Mouse (Mus musculus): ENCODE results near the gene Srrd. TPM values are rescaled to one million over a fixed set of nuclear protein-coding genes. Genes with fewer than 3 reads are reported as not detected.
A peak's percentile ranks its signal among the peaks of the same experiment; 100 is the strongest.

Srrd gene
- 10 to 100 TPM; 21.4 to 30.4 TPM for total RNA-seq (2021)
- long read RNA-seq, experiment 1, partial matches to known transcripts = 13 of 25 reads
- long read RNA-seq, experiment 1, other reads (novel, unspliced or antisense) = 7 of 25 reads
- long read RNA-seq, experiment 2, transcript Srrd-201 (7 exons, 1,110 nt) = major isoform, 5 of 27 reads
- long read RNA-seq, experiment 2, transcript Srrd-203 (7 exons, 1,064 nt) = major isoform, 5 of 27 reads
- long read RNA-seq, experiment 2, partial matches to known transcripts = 11 of 27 reads
- long read RNA-seq, experiment 2, other reads (novel, unspliced or antisense) = 6 of 27 reads

- Histone ChIP-seq H3K27ac (peak within 1 kb of the TSS; percentile 96), H3K4me3 (peak within 1 kb of the TSS; percentile 80)
- peak; percentile 82 to 94 for DNase-seq (ENCODE audit: low spot score in 2 of 2)
- TF ChIP-seq CTCF (conservative IDR thresholded peaks at IDR 0.05) = peak; percentile 44
Observed at GRCm38 (mm10) chr5:112342463-112343204, at the start of gene Srrd, which contains the start of gene Hps4. TSS of gene Srrd (minus strand) at chr5:112343040. TSS of gene Hps4 (plus strand) at chr5:112343083.

DNA sequence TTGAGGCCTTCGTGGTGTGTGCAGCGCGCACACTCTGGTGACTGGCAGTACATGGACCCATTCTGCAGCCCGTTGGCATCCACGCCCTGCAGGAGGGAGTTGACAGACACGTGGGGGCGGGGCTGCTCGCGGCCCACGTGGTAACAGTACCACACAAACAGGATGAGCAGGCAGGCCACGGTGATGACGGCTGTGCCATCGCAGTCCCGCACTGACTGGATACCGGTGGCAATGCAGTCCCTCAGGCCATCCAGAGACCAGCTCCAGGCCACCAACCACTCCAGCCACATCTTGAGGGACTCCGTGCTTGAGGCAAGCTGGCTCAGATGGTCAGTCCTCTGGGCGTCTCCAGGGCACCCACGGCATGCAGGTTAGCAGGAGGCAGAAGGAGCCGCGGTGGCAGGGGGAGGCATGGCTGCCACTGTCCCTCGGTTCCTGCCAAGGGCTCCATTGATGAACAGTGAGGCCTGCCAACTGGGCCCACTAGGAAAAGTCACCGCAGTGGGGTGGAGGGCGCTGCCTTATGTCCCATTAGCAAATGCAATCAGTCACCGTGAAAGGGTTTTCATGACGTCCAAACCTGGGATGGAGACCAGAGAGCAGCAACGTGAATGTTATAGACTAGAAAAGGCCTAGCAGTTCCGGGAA, 49.0 kb upstream of the Srrd start:
- Histone ChIP-seq H3K4me3 (peak overlapping the region; percentile 53), H3K27ac (peak overlapping the region; percentile 98)
- DNase-seq (ENCODE audit: low spot score in 2 of 2) = no peak
- TF ChIP-seq CTCF (conservative IDR thresholded peaks at IDR 0.05) = no peak

GRCm38 (mm10) chr5:112391002-112391401, 48.2 kb upstream of the Srrd start:
- DNase-seq (ENCODE audit: low spot score in 2 of 2) = no peak
- Histone ChIP-seq H3K27ac (peak overlapping the region; percentile 98; the same call in 1 of the 2 replicates), H3K4me3 (peak overlapping the region; percentile 53)
- TF ChIP-seq CTCF (conservative IDR thresholded peaks at IDR 0.05) = peak; percentile 13

DNA sequence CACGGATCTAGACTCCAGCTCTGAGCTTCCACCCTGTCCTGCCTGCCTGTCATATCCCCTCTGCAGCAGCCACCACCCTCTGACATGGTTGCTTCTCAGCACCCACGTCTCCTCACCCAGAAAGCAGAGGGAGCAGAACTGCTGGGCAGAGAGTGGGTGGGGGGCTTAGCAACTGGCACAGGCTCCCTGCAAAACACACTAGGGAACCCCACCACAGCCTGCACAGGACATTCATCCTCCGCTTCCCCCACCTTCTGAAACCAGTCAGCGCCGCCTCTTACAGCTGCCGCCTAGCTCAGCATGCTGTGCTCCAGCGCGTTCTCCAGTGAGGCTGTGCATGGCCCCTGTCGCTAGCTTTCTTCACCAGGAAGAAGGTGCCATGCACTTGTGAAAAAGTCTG, 46.5 kb upstream of the Srrd start:
- DNase-seq (ENCODE audit: low spot score in 2 of 2) = no peak
- no peak for TF ChIP-seq CTCF (conservative IDR thresholded peaks at IDR 0.05)
- Histone ChIP-seq H3K4me3 (peak overlapping the region; percentile 53), H3K27ac (peak overlapping the region; percentile 69)

- Histone ChIP-seq H3K27ac (no peak overlapping the region), H3K4me3 (no peak overlapping the region)
- DNase-seq (ENCODE audit: low spot score in 2 of 2) = no peak
- no peak for TF ChIP-seq CTCF (conservative IDR thresholded peaks at IDR 0.05)
Observed at GRCm38 (mm10) chr5:112385973-112386372, 43.1 kb upstream of the Srrd start.

DNA sequence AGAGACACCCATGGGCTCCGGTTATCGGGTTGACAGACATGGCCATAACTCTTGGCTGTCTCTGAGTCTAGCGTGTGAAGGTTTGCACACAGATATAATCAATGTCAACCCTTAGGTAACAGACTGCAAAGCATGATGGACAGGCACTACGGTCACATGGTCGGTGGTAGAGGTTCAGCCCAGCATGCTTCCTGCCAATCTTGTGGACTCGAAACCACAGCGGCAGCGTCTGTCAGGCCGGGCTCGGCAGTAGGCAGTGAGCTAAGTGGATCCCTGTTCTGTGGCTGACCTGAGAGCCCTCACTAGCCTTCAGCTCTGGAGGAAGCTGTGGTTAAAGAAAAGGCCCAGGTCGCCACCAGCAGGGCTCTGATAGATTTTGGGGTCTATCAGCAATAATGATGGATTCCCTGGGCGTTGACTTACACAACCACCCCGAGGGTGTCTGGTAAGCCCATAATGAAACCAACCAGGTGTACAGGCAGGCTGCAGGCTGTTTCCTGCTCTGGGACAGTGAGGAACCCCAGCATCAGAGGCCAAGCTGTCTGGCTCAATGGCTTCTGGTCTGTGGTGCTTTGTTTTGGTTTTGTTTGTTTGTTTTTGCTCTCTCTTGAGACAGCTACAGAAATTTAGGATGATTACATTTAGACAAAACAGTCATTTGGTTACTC, 42.1 kb upstream of the Srrd start:
- no peak overlapping the region for H3K4me3 ChIP-seq
- no peak overlapping the region for H3K27ac ChIP-seq
- no peak for TF ChIP-seq CTCF (conservative IDR thresholded peaks at IDR 0.05)
- no peak for DNase-seq (ENCODE audit: low spot score in 2 of 2)

DNA sequence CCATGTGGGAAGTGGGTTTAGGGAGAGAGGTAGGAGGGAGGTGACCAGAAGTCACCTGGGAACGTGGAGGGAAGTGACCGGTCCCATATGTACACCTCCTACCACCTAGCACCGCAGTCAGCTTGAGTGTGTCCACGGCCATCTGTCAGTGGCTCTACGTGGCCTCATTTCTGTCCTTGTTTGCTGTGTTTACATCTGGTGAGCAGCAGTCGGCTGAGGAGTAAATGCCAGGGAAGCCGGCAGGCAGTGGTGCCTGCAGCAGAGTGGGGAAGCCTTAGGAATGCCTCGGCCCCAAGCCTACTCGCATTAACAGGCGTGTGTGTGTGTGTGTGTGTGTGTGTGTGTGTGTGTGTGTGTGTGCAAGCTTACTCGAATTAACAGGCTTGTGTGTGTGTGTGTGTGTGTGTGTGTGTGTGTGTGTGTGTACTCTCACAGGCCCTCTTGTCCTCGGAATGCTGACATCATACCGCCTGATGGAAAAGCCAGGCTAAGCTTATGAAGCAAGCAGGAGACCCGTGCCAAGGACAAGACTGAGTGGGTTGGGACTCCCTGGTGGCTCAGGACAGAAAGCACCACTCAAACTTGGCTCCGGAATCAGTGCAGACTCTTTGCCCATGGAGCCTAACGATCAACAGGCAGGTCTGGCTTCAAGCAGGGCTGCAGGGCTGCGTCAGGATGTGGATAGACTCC, 39.9 kb upstream of the Srrd start:
- Histone ChIP-seq H3K27ac (peak overlapping the region; percentile 79), H3K4me3 (no peak overlapping the region)
- DNase-seq (ENCODE audit: low spot score in 2 of 2) = peak; percentile 50 to 65
- no peak for TF ChIP-seq CTCF (conservative IDR thresholded peaks at IDR 0.05)

DNA sequence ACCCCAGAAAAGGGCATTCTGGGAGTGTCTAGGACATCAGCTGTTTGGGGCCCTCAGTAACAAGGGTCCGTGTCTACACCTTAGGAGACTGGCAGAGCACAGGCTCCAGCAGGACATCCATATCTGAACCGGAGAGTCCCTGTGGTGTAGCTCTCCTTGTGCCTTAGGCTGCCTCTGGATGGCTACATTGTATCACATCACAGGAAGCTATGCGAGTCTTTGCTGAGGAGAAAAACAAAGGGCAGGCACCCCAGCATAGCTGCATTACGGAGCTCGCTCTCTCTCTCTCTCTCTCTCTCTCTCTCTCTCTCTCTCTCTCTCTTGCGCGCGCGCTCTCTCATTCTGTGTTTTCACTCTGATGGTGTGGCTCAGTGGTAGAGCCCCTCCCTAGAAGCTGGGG, 39.2 kb upstream of the Srrd start:
- DNase-seq (ENCODE audit: low spot score in 2 of 2) = no peak
- TF ChIP-seq CTCF (conservative IDR thresholded peaks at IDR 0.05) = no peak
- Histone ChIP-seq H3K27ac (peak overlapping the region; percentile 79), H3K4me3 (no peak overlapping the region)

DNA sequence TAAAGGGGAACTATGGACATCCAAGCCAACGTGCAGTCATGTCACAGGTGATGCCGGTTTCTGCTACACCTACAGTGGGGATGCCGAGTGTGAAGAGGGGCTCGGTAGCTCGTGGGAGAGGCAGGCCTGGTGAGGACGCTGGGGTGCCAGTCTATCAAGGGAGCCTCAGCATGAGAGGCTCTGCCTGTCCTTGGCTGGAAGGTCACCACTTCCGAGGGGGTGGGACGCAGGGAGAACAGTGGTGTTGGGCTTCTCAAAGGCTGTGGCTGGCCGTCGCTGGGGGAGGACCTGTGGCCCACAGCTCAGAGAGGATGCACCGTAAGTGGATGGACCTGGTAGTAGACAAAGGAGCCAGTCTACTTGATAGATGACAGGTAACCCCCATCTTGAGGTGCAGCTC, 38.3 kb upstream of the Srrd start:
- Histone ChIP-seq H3K27ac (no peak overlapping the region), H3K4me3 (no peak overlapping the region)
- DNase-seq (ENCODE audit: low spot score in 2 of 2) = no peak

GRCm38 (mm10) chr5:112378716-112379115, 35.9 kb upstream of the Srrd start:
- H3K27ac ChIP-seq = peak overlapping the region; percentile 37; the same call in 1 of the 2 replicates
- no peak for TF ChIP-seq CTCF (conservative IDR thresholded peaks at IDR 0.05)
- DNase-seq (ENCODE audit: low spot score in 2 of 2) = no peak

More for the DNA sequence above, 38.3 kb upstream of the Srrd start:
- TF ChIP-seq CTCF (conservative IDR thresholded peaks at IDR 0.05) = no peak

GRCm38 (mm10) chr5:112377380-112377779, 34.5 kb upstream of the Srrd start:
- TF ChIP-seq CTCF (conservative IDR thresholded peaks at IDR 0.05) = no peak
- DNase-seq (ENCODE audit: low spot score in 2 of 2) = no peak
- H3K4me3 ChIP-seq = no peak overlapping the region
- peak overlapping the region; percentile 79 for H3K27ac ChIP-seq

More at GRCm38 (mm10) chr5:112378716-112379115, 35.9 kb upstream of the Srrd start:
- no peak overlapping the region for H3K4me3 ChIP-seq

DNA sequence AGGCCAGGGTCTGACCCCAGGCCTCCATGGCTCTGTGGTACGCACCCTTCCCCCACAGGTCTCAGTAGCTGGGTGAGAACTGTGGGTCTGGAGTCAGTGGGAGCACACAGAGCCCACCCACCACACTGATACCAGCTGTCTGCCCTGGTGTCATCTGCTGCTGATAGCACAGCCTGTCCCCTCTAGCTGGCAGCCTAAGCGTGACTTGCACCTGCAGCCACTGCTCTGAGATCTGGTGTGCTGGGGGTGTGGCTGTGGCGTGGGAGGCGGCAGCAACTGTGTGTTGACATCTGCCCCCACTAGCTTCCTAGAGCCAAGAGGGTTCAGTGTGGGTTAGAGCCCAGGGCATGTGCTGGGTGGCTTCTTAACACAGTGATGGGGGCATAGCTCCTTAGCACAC, 33.3 kb upstream of the Srrd start:
- TF ChIP-seq CTCF (conservative IDR thresholded peaks at IDR 0.05) = no peak
- peak overlapping the region; percentile 81 for H3K27ac ChIP-seq
- DNase-seq (ENCODE audit: low spot score in 2 of 2) = no peak
- H3K4me3 ChIP-seq = no peak overlapping the region
